Mouse (Mus musculus): Measurements from ENCODE around the gene Gaa.

GRCm38 (mm10) chr11:119325068-119325467 is 57.4 kb downstream of the Gaa start:
- TF ChIP-seq CTCF (IDR thresholded peaks at IDR 0.05; ENCODE audit: control insufficient read depth, insufficient read depth, insufficient replicate concordance, low read depth, low read length) (peak; percentile 77; the same call in 1 of the 2 replicates), POLR2A (IDR thresholded peaks at IDR 0.05; ENCODE audit: control insufficient read depth, low read depth, low read length) (no peak)
